Mouse (Mus musculus) fibroblast of lung, adult 2 months (primary cell): ENCODE measurements at regions not wholly inside any gene's neighbourhood (a gene's known extent, or its start where the extent isn't known, plus 50 kb on each side); places are given as distances from the start of the nearest gene placed in this dataset.
A peak's percentile ranks its signal among the peaks of the same experiment; 100 is the strongest.

Source experiments
- DNase-seq: peaks from one replicate; pipeline ENCODE4 v3.0.0-alpha.2; 2011; ENCODE audit warnings: low read depth

DNA sequence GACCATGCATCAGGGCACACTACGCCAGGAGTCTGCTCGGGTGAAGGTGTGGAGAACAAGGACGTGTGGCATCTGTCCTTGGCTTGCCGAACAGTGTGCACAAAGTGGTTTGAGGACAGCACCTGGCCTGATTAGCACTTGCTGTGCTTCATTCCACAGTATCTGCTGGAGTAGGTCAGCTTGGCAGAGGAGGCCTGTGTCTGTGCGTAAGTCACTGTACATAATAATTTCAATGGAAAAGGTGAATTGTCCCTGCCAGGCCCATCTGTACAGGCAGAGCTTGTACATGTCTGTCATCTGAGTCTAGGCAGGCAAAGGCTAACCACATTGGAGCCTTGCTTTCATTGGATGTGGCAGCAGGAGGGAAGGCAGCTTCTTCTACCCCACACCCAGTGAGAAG lies 979.5 kb upstream of the Car8 start:
- DNase-seq: no peak

- no peak for DNase-seq
These were observed 969.8 kb upstream of the Car8 start for GRCm38 (mm10) chr4:9208606-9209005.

- DNase-seq: no peak
These were observed 961.2 kb upstream of the Car8 start for GRCm38 (mm10) chr4:9200012-9200411.

- DNase-seq: no peak
These were observed 957.6 kb upstream of the Car8 start for GRCm38 (mm10) chr4:9196435-9196834.

GRCm38 (mm10) chr4:9193121-9193520 lies 954.3 kb upstream of the Car8 start:
- no peak for DNase-seq

GRCm38 (mm10) chr4:9185156-9185875 lies 946.5 kb upstream of the Car8 start:
- DNase-seq: no peak

DNA sequence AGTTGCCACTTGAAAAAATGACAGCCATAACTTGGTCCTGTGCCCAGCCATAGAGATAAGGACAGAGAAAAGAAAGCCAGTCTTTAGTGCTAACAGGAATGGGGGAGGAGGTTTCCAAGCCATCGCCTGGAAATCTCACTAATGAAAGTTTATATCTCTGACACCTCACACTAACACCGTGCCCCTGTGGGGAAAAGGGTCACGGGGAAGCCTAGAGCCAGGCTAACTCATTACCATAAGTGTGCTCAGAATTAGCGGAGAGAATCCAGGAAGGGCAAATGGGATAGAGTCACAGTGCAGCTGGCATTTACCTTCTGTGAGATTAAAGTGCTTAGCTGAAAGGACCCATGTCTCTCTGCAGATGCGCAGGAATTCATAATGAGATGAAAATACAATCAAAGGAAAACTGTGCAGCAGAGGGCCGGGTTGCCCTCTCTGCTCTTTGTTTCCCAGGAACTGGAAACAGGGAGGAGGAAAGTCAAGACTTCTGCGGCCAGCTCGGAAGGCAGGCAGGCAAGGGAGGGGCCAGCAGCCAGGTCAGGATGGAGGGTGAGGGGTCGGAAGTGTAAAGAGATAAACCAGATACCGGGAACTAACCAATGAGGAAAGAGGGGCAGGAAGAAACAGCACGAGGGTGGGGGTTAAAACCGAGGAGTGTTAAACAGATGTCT lies 945.7 kb upstream of the Car8 start:
- DNase-seq: no peak

GRCm38 (mm10) chr4:9174365-9174764 lies 935.5 kb upstream of the Car8 start:
- DNase-seq: no peak

DNA sequence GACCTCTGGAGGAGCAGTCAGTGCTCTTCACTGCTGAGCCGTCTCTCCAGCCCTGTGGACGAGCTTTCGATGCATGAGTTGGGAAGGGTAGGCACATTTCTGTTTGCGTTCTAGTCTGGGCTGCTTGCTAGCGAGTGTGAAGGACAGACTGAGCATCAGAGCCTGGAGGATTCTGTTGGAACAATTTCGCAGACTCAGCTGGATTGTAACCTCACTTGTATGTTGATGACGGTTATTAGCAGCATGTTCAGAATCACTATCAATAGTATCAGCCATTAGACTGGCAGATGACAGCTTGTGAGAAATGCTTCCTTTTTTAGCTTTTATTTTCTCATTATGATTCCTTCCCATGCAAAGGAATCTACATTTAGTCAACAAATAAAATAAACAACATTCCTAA lies 923.5 kb upstream of the Car8 start:
- no peak for DNase-seq

DNA sequence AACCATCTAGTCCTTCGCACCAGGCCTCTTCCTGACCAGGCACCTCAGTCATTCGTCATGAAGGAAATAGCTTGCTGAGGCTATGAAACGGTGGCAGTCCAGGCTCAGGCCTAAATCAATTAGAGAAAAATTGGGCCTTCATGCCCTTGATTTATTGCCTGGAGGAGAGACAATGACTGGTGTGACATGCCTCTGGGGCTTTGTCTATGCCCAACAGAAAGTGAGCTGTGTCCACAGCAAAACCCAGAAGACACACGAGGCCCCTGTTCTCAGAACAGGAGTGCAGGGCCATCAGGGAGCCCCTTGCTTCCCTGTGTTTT lies 922.9 kb upstream of the Car8 start:
- no peak for DNase-seq

DNA sequence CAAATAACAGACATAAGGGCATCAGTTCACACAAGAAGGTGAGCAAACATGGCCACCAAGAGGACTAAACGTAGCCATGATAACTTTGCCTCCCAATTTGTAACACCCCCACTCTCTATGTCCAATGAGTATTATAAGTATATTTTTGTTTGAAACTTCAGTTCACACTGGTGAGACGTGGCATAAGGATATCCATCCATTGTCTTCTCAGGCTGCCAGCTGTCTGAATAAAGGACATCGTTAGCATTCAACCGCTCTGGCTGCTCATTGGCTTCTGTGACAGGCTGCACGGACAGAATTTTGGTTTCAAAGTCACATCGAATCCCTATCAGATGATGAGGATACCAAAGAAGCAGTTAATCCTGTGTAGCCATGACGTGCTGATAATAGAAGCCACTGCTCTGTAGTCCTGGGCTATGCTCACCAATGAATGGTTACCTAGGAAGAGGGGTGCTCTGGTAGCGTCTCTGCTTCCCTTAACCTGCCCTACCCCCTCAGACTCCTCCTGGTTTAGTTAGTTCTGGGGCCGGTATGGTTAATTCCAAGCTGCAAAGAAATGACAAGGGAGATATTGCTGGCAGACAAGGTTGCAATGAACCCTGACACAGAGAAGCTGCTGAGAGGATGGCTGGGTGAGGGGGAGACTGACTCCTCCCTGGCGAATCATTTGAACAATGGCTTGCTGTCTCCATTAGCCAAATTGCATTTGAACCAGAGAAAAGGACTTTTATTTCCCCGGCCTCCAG lies 922.4 kb upstream of the Car8 start:
- no peak for DNase-seq

GRCm38 (mm10) chr4:9147732-9148131 lies 908.9 kb upstream of the Car8 start:
- DNase-seq: no peak

DNA sequence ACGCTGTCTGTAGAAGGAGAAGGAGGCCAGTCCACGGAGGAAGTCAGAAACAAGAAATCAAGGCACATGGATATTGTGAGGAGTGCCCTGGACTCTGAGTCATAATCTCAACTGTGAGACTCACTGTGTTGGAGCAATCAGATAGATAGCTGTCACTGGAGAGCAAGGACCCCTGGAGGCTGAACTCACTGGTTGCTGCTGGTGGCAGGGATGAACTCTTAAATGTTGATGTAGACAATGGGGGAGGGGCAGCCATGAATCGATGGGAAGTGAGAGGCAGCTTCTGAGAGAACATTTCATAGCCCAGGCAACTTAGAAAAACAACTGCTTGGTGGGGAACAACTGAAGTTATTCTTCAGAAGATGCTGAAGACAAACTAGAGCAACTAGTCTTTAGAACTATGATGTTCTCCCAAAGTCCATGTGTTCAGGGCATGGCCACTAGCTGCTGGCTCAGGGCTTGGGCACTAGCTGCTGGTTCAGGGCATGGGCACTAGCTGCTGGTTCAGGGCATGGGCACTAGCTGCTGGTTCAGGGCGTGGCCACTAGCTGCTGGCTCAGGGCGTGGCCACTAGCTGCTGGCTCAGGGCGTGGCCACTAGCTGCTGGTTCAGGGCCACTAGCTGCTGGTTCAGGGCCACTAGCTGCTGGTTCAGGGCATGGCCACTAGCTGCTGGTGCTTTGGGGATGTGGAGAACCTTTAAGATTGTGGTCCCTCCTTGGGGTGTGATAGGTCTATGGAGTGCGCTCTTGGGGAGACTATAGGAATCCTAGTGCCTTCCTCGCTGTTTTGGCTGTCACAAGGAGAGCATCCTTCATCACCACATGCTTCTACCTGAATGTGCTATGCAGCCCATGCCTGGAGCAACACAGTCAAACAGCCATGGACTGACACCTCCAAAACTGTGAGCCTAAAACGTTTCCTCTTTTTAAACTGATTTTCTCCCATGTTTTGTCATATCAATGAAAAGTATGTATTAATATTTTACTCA lies 905.7 kb upstream of the Car8 start:
- DNase-seq: no peak

DNA sequence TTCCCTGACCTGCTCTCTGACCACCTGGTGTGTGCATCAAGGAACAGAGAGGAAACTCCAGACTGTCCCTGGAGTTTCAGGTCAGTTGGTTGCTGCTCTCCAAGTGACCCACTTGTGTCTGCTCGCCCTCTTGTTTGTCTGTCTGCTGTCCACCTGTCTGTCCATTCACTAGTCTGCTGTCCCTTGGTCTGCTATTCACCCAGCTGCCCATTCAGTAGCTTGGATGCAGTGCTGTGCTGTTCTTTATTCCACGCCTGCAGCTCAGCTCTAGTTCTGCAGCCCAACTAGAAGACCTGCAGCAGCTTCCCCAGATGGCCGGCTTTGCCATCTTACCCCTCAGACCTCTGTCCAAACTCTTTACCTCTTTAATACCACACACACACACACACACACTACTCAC lies 904.2 kb upstream of the Car8 start:
- DNase-seq: no peak

DNA sequence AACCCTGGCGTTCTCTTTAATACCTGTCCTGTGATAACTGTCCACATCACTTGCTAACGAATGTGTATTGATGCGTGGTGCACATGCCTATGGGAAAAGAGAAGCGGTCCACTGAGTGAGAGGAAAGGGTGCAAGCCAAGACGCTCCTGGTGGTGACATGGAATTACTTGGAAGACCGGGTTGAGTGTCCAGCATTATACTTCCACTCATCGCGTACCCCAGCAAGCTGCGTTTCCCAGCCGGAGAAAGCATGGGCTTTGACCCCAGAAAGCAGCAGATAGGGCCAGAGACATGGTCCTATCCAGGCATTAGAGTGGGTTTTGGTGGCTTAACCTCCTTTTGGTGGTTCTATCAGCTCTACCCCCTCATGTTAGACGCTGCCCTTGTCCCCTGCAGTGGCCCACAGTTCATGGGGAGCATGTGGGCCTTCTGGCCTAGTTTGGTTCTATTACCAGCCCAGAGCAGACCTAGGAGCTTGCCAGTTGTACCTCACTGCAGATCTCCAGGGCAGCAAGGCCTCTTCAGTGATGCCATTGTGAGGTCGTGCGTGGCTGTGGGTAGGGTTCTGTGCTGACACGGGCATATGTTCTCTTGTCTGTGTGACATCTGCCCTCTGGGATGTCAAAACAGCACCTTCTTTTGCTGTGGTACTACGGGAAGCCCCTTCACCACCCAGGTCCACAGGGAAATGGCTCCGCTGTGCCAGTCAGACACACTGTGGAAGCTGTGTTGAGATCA lies 903.3 kb upstream of the Car8 start:
- no peak for DNase-seq

GRCm38 (mm10) chr4:9140691-9141090 lies 901.9 kb upstream of the Car8 start:
- DNase-seq: no peak

GRCm38 (mm10) chr4:9136657-9137056 lies 897.8 kb upstream of the Car8 start:
- DNase-seq: no peak

GRCm38 (mm10) chr4:9136188-9136569 lies 897.3 kb upstream of the Car8 start:
- no peak for DNase-seq

DNA sequence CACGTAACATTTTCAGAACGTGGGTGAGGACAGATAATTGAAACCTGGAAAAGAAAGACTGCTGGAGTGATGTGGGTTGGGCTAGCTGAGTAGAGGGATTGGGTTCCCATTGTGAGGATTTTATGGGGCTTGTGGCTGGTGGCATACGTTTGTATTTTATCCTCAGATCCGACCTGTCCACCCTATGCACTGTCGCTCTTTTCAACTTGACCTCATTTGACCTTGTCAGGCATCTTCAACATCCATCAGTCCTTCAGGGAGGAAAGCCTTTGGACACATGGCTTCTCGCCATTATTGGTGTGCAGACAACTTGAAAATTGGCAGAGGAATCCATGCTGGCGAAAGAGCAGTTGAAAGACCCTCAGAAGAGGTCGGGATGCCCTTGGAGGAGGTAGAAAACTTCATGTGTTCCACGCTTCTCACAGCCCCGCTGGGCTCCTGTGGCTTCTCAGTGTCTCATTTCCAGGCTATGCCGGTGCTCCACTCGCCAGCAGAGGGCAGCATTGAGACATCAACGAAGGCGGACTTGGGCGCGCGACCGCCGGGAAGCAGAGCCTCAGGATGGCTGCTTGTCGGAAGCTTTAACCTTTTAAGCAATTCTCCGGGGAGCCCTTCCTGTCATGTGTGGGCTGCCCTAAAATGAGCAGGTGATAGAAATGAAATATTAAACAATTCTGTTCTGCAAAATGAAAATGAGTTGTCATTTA lies 896.8 kb upstream of the Car8 start:
- DNase-seq: peak; percentile 39

DNA sequence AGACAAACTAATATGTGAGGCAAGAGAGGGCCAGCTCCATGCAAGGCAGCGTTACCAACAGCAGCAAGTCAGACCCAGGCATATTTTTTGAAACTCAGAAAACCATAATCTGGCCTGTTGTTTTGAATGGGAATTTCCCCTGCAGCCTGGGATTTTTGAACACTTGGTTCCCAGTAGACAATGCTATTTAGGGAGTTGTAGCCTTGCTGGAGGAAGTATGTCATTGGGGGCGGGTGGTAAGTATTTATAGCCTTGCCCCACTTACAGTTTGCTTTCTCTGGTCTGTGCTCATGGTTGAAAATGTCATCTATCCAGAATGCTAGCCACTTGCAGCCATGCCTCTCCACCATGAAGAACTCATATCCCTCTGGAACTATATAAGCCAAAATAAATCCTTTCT lies 894.9 kb upstream of the Car8 start:
- no peak for DNase-seq
